Mouse (Mus musculus): ENCODE measurements around the gene Crp. TPM values are rescaled to one million over a fixed set of nuclear protein-coding genes. Genes with fewer than 3 reads are reported as not detected.

Gene Crp
- polyA plus RNA-seq, 1 experiment from 2014 or later = not detected

GRCm38 (mm10) chr1:172779195-172779594 lies 81.3 kb downstream of the Crp start:
- no peak overlapping the region for H3K27ac ChIP-seq (replicated peaks)
- no peaks in the 10 kb centered on the region for H3K4me1 ChIP-seq
- H3K36me3 ChIP-seq = no peaks in the 10 kb centered on the region
- no peaks in the 10 kb centered on the region for H3K27me3 ChIP-seq (ENCODE audit: low read depth, poor library complexity, severe bottlenecking)
- no peaks in the 10 kb centered on the region for H3K9me3 ChIP-seq (replicated peaks)
- H3K4me3 ChIP-seq = no peak overlapping the region
- WGBS = 73% methylated on average over 5 of the region's 5 CpGs
- DNase-seq (ENCODE audit: low spot score) = no peak

GRCm38 (mm10) chr1:172785322-172785721 lies 87.5 kb downstream of the Crp start:
- Histone ChIP-seq H3K27me3 (ENCODE audit: low read depth, poor library complexity, severe bottlenecking) (no peaks in the 10 kb centered on the region), H3K4me3 (no peak overlapping the region), H3K27ac (replicated peaks) (no peak overlapping the region), H3K36me3 (no peaks in the 10 kb centered on the region), H3K4me1 (no peaks in the 10 kb centered on the region), H3K9me3 (replicated peaks) (no peaks in the 10 kb centered on the region)
- WGBS = 93% methylated on average over 2 of the region's 2 CpGs
- DNase-seq (ENCODE audit: low spot score) = no peak

- Histone ChIP-seq H3K27me3 (ENCODE audit: low read depth, poor library complexity, severe bottlenecking) (no peaks in the 10 kb centered on the region), H3K4me1 (no peaks in the 10 kb centered on the region), H3K9me3 (replicated peaks) (no peaks in the 10 kb centered on the region), H3K27ac (replicated peaks) (no peak overlapping the region), H3K36me3 (no peaks in the 10 kb centered on the region), H3K4me3 (no peak overlapping the region)
- WGBS = 13% methylated on average over 1 of the region's 1 CpGs
- DNase-seq (ENCODE audit: low spot score) = no peak
Observed at GRCm38 (mm10) chr1:172785886-172786285, 88.0 kb downstream of the Crp start.

- H3K27me3 ChIP-seq (ENCODE audit: low read depth, poor library complexity, severe bottlenecking) = no peaks in the 10 kb centered on the region
- H3K27ac ChIP-seq (replicated peaks) = no peak overlapping the region
- DNase-seq (ENCODE audit: low spot score) = no peak
- H3K4me1 ChIP-seq = no peaks in the 10 kb centered on the region
- no peaks in the 10 kb centered on the region for H3K9me3 ChIP-seq (replicated peaks)
- no peaks in the 10 kb centered on the region for H3K36me3 ChIP-seq
- 85% methylated on average over 2 of the region's 2 CpGs for WGBS
- no peak overlapping the region for H3K4me3 ChIP-seq
Observed at GRCm38 (mm10) chr1:172828975-172829374, 131.1 kb downstream of the Crp start.

GRCm38 (mm10) chr1:172847044-172847761 lies 149.3 kb downstream of the Crp start:
- DNase-seq (ENCODE audit: low spot score) = no peak
- no peaks in the 10 kb centered on the region for H3K36me3 ChIP-seq
- H3K4me3 ChIP-seq = no peak overlapping the region
- 80% methylated on average over 2 of the region's 2 CpGs for WGBS
- H3K9me3 ChIP-seq (replicated peaks) = no peaks in the 10 kb centered on the region
- H3K27ac ChIP-seq (replicated peaks) = no peak overlapping the region
- H3K4me1 ChIP-seq = no peaks in the 10 kb centered on the region
- no peaks in the 10 kb centered on the region for H3K27me3 ChIP-seq (ENCODE audit: low read depth, poor library complexity, severe bottlenecking)

- no peaks in the 10 kb centered on the region for H3K36me3 ChIP-seq
- WGBS = 90% methylated on average over 2 of the region's 2 CpGs
Observed at GRCm38 (mm10) chr1:172848171-172848570, 150.3 kb downstream of the Crp start.

GRCm38 (mm10) chr1:172875265-172875664 lies 177.4 kb downstream of the Crp start:
- H3K36me3 ChIP-seq = no peaks in the 10 kb centered on the region
- 85% methylated on average over 4 of the region's 4 CpGs for WGBS
- H3K27ac ChIP-seq (replicated peaks) = no peak overlapping the region
- no peak overlapping the region for H3K4me3 ChIP-seq
- 0 out of 2 replicates have a peak, but pooled peaks cover 5% of the 10 kb centered on the region for H3K4me1 ChIP-seq
- no peak for DNase-seq (ENCODE audit: low spot score)
- H3K27me3 ChIP-seq (ENCODE audit: low read depth, poor library complexity, severe bottlenecking) = no peaks in the 10 kb centered on the region
- no peaks in the 10 kb centered on the region for H3K9me3 ChIP-seq (replicated peaks)

More at GRCm38 (mm10) chr1:172848171-172848570, 150.3 kb downstream of the Crp start:
- no peak overlapping the region for H3K4me3 ChIP-seq
- H3K27me3 ChIP-seq (ENCODE audit: low read depth, poor library complexity, severe bottlenecking) = no peaks in the 10 kb centered on the region
- no peak for DNase-seq (ENCODE audit: low spot score)
- H3K27ac ChIP-seq (replicated peaks) = no peak overlapping the region
- no peaks in the 10 kb centered on the region for H3K9me3 ChIP-seq (replicated peaks)
- H3K4me1 ChIP-seq = no peaks in the 10 kb centered on the region

- Histone ChIP-seq H3K9me3 (replicated peaks) (no peaks in the 10 kb centered on the region), H3K4me3 (no peak overlapping the region), H3K27me3 (ENCODE audit: low read depth, poor library complexity, severe bottlenecking) (no peaks in the 10 kb centered on the region), H3K27ac (replicated peaks) (no peak overlapping the region), H3K36me3 (no peaks in the 10 kb centered on the region), H3K4me1 (0 out of 2 replicates have a peak, but pooled peaks cover 5% of the 10 kb centered on the region)
- DNase-seq (ENCODE audit: low spot score) = no peak
- WGBS = 78% methylated on average over 1 of the region's 1 CpGs
Observed at GRCm38 (mm10) chr1:172876675-172877074, 178.8 kb downstream of the Crp start.

Other genes starting within 250 kb of the Crp start
- gene Slamf9, start 222.7 kb upstream of the Crp start, polyA plus RNA-seq (2016; fragmentation: Nextera tagmentation; extraction: Ambion mirVana) = 0.09 and 0.16 TPM in 2 replicates
- gene Igsf9, start 216.3 kb upstream of the Crp start, polyA plus RNA-seq (2016; fragmentation: Nextera tagmentation; extraction: Ambion mirVana) = 76.2 and 95.8 TPM in 2 replicates
- gene Tagln2, start 198.0 kb upstream of the Crp start, polyA plus RNA-seq (2016; fragmentation: Nextera tagmentation; extraction: Ambion mirVana) = 70.8 and 79.2 TPM in 2 replicates
- gene Cfap45, start 177.3 kb upstream of the Crp start, polyA plus RNA-seq (2016; fragmentation: Nextera tagmentation; extraction: Ambion mirVana) = 1.0 and 1.7 TPM in 2 replicates
- 0.17 TPM in 1 of 2 replicates, not detected in the other for gene Vsig8, start 142.1 kb upstream of the Crp start, polyA plus RNA-seq (2016; fragmentation: Nextera tagmentation; extraction: Ambion mirVana)
- gene Slamf8, start 107.5 kb upstream of the Crp start, polyA plus RNA-seq (2016; fragmentation: Nextera tagmentation; extraction: Ambion mirVana) = not detected in 2 replicates
- gene Fcrl6, start 95.5 kb upstream of the Crp start, polyA plus RNA-seq (2016; fragmentation: Nextera tagmentation; extraction: Ambion mirVana) = 0.22 and 0.42 TPM in 2 replicates
- gene Dusp23, start 65.1 kb upstream of the Crp start, polyA plus RNA-seq (2016; fragmentation: Nextera tagmentation; extraction: Ambion mirVana) = 9.1 and 9.5 TPM in 2 replicates
- not detected in 2 replicates for gene Apcs, start 197.0 kb downstream of the Crp start, polyA plus RNA-seq (2016; fragmentation: Nextera tagmentation; extraction: Ambion mirVana)

Data from midbrain, embryonic 10.5 days (tissue).